Mouse (Mus musculus) liver, embryonic 12.5 days (tissue): ENCODE data around the gene Jak2. TPM values are rescaled to one million over a fixed set of nuclear protein-coding genes. Genes with fewer than 3 reads are reported as not detected.

ENCODE experiments used
- ATAC-seq: fragments of 200-750 bp; cut with Nextera tagmentation; 2 replicates; pipeline ENCODE4 v1.8.0; 2017; ENCODE audit warnings: moderate number of reproducible peaks, mild to moderate bottlenecking, moderate library complexity
- H3K27ac ChIP-seq: fragments of 300-500 bp; sonication (generic); 2 replicates; pipeline ENCODE4 v1.5.1; 2016; ENCODE audit warnings: mild to moderate bottlenecking
- H3K27me3 ChIP-seq: fragments of 300-500 bp; sonication (generic); replicated peaks from 2 replicates; pipeline ENCODE4 v1.6.1; 2016; ENCODE audit warnings: mild to moderate bottlenecking, moderate library complexity
- H3K36me3 ChIP-seq: fragments of 300-500 bp; sonication (generic); 2 replicates; pipeline ENCODE4 v1.6.1; 2016; ENCODE audit warnings: mild to moderate bottlenecking, moderate library complexity
- H3K4me1 ChIP-seq: fragments of 300-500 bp; sonication (generic); 2 replicates; pipeline ENCODE4 v1.6.1; 2016
- H3K4me2 ChIP-seq: fragments of 300-500 bp; sonication (generic); 2 replicates; pipeline ENCODE4 v1.6.1; 2016; ENCODE audit warnings: mild to moderate bottlenecking, moderate library complexity
- H3K4me3 ChIP-seq: fragments of 300-500 bp; sonication (generic); 2 replicates; pipeline ENCODE4 v1.5.1; 2016; ENCODE audit warnings: mild to moderate bottlenecking, moderate library complexity
- H3K9ac ChIP-seq: fragments of 300-500 bp; sonication (generic); 2 replicates; pipeline ENCODE4 v1.6.1; 2016; ENCODE audit warnings: mild to moderate bottlenecking, moderate library complexity
- H3K9me3 ChIP-seq: fragments of 300-500 bp; sonication (generic); replicated peaks from 2 replicates; pipeline ENCODE4 v1.6.1; 2016; ENCODE audit warnings: mild to moderate bottlenecking, moderate library complexity
- WGBS: fragments of 180-500 bp; shearing (Covaris S2); methylation state at CpG from one replicate; pipeline ENCODE4 v1.1.7; 2016; ENCODE audit not compliant: insufficient replicate concordance; 5-methylcytosine and 5-hydroxymethylcytosine counted together
- polyA plus RNA-seq: library from polyadenylated mRNA; unstranded; fragments of >200 nt; fragmentation: Nextera tagmentation; extraction: Ambion mirVana; gene quantifications from 2 replicates; pipeline ENCODE4 v1.2.1, GENCODE M21; 2016

The Jak2 gene
- polyA plus RNA-seq, 1 experiment from 2014 or later: 21.1 TPM

DNA sequence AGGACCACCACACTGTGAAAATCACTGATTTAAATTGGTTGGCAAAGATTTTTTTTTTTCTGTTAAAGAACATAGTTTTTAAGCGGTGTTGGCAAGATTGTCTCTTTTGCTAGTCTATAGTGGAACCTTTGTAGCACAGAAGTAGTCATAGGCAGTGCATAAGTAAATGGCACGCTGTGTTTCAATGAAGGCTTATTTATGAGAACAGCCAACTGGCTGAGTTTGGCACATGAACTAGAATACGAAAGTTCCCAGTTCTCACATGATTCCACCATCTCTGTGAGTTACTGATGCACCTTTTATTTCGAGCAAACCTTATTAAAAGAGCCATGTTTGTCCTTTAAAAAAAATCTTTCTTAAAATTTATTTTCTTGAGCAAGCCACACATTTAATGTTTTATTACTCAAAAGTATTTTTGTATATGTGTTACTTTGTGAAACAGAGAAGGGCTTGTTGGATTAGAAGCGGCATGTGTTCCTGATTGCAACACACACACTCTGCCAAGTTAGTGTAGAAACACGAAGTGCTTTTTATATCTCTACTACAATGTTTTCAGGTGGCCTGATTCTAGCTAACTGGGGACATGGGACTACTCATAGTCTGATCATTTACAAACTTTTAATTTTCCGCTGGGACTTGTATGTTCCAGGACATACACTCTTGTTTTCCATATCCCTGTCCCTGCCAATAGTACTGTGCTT lies 3.8 kb downstream of the Jak2 start:
- peak overlapping the region; percentile 99; the same call in 1 of the 2 replicates for H3K4me3 ChIP-seq
- peaks cover 28% of the 10 kb centered on the region for H3K4me1 ChIP-seq
- no peak for ATAC-seq
- 88% methylated on average over 7 of the region's 7 CpGs for whole genome bisulfite sequencing
- H3K27me3 ChIP-seq: no peaks in the 10 kb centered on the region
- H3K27ac ChIP-seq: no peak overlapping the region
- H3K36me3 ChIP-seq: peaks cover 43% of the 10 kb centered on the region
- H3K4me2 ChIP-seq: peak overlapping the region; percentile 74
- no peaks in the 10 kb centered on the region for H3K9me3 ChIP-seq
- H3K9ac ChIP-seq: peak overlapping the region; percentile 100; the same call in 1 of the 2 replicates

DNA sequence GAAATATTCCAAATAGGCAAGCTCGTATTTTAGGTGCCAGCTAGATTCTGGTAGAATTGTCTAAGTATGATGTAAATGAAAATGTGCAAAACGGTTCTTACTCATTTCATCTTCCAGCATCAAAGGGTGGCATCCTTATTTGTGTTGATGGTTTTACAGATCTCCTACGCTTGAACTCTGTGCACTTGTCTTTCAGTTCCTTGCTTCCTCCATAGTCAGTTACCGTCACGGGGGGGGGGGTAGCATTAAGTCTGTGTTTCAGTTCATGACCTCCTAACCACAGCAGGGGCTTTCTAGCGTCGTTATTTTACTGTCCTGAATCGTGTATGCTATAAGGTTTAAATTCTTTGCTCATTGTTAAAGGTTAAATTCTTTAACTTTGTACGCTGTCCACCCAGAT lies 10.0 kb downstream of the Jak2 start:
- peaks cover 63% of the 10 kb centered on the region for H3K36me3 ChIP-seq
- H3K9ac ChIP-seq: no peak overlapping the region
- no peak for ATAC-seq
- no peaks in the 10 kb centered on the region for H3K9me3 ChIP-seq
- H3K4me1 ChIP-seq: peaks cover 15% of the 10 kb centered on the region
- WGBS: 83% methylated on average over 9 of the region's 9 CpGs
- H3K4me3 ChIP-seq: no peak overlapping the region
- H3K4me2 ChIP-seq: no peak overlapping the region
- no peak overlapping the region for H3K27ac ChIP-seq
- H3K27me3 ChIP-seq: no peaks in the 10 kb centered on the region

DNA sequence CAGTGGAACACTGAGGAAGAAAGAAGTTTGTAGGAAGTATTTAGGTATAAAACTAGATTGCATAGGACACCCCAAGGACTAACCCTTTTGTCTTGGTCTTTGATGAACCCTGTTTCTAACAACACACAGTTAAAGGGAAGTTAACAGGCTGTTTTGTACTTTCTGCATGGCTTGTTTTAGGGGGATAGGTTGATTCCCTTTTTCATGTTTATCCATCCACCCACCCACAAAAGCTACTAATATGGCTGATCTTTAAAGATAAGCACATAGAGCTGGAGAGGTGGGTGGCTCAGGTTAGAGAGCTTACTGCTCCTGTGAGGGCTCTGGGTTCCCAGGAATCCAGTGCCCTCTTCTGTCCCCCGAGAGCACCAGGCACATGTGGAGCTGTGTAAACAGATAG lies 11.9 kb downstream of the Jak2 start:
- Histone ChIP-seq H3K4me2 (no peak overlapping the region), H3K27me3 (no peaks in the 10 kb centered on the region), H3K4me3 (no peak overlapping the region), H3K36me3 (peaks cover 68% of the 10 kb centered on the region), H3K9me3 (no peaks in the 10 kb centered on the region), H3K27ac (no peak overlapping the region), H3K4me1 (peaks cover 21% of the 10 kb centered on the region), H3K9ac (no peak overlapping the region)
- WGBS: 88% methylated on average over 1 of the region's 1 CpGs
- ATAC-seq: no peak

DNA sequence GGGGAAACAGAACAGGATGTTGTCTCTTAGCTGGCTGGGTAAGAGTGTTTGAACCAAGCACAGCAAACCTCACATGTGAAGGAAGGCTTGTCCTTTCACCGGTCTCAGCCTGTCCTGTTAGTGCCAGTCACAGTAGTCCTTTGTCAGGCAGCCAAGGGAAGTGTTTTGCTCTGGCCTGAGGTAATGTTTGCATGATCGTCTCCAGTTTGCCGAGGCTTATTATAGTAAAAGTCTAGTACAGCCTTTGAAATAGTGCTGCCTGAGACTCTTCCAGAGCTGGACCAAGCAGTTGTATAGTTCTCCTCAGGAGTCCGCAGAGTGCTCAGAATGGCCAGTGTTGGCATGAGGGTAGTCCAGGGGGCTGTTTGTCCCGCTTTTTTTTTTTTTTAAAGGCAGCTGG lies 13.9 kb downstream of the Jak2 start:
- H3K9me3 ChIP-seq: no peaks in the 10 kb centered on the region
- no peak overlapping the region for H3K4me2 ChIP-seq
- H3K27me3 ChIP-seq: no peaks in the 10 kb centered on the region
- peaks cover 27% of the 10 kb centered on the region for H3K4me1 ChIP-seq
- WGBS: 82% methylated on average over 5 of the region's 5 CpGs
- H3K27ac ChIP-seq: no peak overlapping the region
- no peak overlapping the region for H3K9ac ChIP-seq
- H3K4me3 ChIP-seq: no peak overlapping the region
- no peak for ATAC-seq
- peaks cover 61% of the 10 kb centered on the region for H3K36me3 ChIP-seq

DNA sequence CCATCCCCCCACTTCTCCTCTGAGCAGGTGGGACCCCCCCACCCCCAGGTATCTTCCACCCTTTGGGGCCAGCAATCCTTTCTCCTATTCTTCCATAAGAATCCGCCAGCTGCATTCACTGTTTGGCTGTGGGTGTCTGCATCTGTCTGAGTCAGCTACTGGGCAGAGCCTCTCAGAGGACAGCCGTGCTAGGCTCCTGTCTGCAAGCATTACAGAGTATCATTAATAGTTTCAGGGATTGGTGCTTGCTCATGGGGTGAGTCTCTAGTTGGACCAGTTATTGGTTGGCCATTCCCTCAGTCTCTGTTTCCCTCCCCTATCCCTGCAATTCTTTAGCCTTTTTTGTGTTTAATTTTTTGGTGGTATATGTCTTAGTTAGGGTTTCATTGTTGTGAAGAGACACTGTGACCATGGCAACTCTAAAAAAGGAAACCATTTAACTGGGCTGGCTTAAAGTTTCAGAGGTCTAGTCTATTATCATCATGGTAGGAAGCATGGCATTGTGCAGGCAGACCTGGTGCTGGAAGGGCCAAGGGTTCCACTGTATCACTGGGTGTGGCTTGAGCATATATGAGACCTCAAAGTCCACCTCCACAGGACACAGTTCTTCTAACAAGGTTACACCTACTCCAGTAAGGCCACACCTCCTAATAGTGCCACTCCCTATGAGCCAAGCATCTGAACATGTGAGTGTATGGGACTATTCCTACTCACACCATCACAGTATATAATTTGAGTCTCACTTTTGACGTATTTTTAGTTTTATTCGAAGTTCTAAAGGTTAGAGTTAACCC lies 15.6 kb downstream of the Jak2 start:
- peaks cover 64% of the 10 kb centered on the region for H3K36me3 ChIP-seq
- H3K4me3 ChIP-seq: no peak overlapping the region
- WGBS: 88% methylated on average over 4 of the region's 4 CpGs
- H3K9me3 ChIP-seq: no peaks in the 10 kb centered on the region
- no peak overlapping the region for H3K4me2 ChIP-seq
- ATAC-seq: peak; percentile 66; the same call in 1 of the 2 replicates
- H3K27me3 ChIP-seq: no peaks in the 10 kb centered on the region
- no peak overlapping the region for H3K27ac ChIP-seq
- H3K4me1 ChIP-seq: peaks cover 38% of the 10 kb centered on the region
- no peak overlapping the region for H3K9ac ChIP-seq

DNA sequence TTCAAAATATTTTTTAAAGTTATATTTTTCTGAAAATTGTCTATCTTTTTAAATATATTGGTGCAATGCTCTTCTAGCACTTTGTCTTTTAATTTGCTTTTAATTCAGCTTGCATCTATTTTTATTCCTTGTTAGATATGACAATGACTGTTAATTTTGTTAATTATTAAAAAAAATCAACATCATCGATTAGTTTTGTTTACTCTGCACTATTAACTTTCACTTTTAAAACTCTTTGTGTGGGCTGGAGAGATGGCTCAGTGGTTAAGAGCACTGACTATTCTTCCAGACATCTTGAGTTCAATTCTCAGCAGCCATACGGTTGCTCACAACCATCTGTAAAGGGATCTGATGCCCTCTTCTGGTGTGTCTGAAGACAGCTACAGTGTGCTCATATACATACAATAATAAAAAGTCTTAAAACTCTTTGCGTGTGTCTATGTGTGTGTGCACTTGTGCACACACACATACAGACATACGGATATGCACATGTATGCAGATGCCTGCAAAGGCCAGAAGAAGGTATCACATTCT lies 17.2 kb downstream of the Jak2 start:
- no peak overlapping the region for H3K4me3 ChIP-seq
- 90% methylated on average over 4 of the region's 4 CpGs for WGBS
- H3K4me1 ChIP-seq: peaks cover 31% of the 10 kb centered on the region
- H3K9me3 ChIP-seq: no peaks in the 10 kb centered on the region
- H3K4me2 ChIP-seq: no peak overlapping the region
- peaks cover 62% of the 10 kb centered on the region for H3K36me3 ChIP-seq
- no peaks in the 10 kb centered on the region for H3K27me3 ChIP-seq
- ATAC-seq: no peak
- H3K27ac ChIP-seq: no peak overlapping the region
- H3K9ac ChIP-seq: no peak overlapping the region

DNA sequence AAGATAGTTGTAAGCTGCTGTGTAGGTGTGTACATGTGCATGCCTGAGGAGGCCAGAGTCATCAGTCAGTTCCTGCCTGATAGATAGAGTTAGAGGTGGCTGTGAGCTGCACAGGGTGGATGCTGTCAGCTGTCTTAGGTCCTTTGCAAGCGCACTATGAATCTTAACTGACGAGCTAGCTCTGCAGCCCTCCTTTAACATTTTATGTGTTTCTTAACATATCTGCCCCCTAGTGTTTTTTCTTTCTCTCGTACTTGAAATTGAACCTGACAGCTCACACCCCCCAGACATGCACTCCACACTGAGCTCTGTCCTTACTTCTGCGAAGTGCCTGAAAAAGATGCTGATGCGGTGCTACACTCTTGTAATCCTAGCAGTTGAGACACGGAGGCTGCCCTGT lies 18.6 kb downstream of the Jak2 start:
- no peak overlapping the region for H3K27ac ChIP-seq
- 67% methylated on average over 6 of the region's 6 CpGs for WGBS
- no peak for ATAC-seq

DNA sequence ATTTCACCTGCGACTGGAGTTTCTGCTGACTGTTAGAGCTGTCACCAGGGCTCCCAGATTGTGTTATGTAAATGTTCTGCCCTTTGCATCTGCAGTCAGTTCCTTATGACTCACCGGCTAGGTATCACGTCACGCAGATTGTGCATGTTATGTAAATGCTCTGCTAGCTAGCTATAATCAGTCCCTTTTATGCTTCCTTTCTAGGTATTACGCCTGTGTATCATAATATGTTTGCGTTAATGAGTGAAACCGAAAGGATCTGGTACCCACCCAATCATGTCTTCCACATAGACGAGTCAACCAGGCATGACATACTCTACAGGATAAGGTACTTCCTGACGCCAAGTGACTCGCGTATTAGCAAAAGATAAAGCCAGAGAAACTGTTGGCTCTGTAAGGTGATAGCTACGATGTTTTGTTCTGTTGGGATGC lies 19.5 kb downstream of the Jak2 start:
- WGBS: 45% methylated on average over 12 of the region's 12 CpGs
- no peak for ATAC-seq
- Histone ChIP-seq H3K4me2 (0 out of 2 replicates have a peak overlapping the region, but pooled peaks have one; percentile 22), H3K27me3 (no peaks in the 10 kb centered on the region), H3K36me3 (peaks cover 64% of the 10 kb centered on the region), H3K9ac (no peak overlapping the region), H3K4me3 (no peak overlapping the region), H3K27ac (no peak overlapping the region), H3K4me1 (peaks cover 31% of the 10 kb centered on the region), H3K9me3 (no peaks in the 10 kb centered on the region)

More for the DNA sequence above, 18.6 kb downstream of the Jak2 start:
- Histone ChIP-seq H3K9me3 (no peaks in the 10 kb centered on the region), H3K4me2 (no peak overlapping the region), H3K4me3 (no peak overlapping the region), H3K9ac (no peak overlapping the region), H3K36me3 (peaks cover 64% of the 10 kb centered on the region), H3K4me1 (peaks cover 31% of the 10 kb centered on the region), H3K27me3 (no peaks in the 10 kb centered on the region)

DNA sequence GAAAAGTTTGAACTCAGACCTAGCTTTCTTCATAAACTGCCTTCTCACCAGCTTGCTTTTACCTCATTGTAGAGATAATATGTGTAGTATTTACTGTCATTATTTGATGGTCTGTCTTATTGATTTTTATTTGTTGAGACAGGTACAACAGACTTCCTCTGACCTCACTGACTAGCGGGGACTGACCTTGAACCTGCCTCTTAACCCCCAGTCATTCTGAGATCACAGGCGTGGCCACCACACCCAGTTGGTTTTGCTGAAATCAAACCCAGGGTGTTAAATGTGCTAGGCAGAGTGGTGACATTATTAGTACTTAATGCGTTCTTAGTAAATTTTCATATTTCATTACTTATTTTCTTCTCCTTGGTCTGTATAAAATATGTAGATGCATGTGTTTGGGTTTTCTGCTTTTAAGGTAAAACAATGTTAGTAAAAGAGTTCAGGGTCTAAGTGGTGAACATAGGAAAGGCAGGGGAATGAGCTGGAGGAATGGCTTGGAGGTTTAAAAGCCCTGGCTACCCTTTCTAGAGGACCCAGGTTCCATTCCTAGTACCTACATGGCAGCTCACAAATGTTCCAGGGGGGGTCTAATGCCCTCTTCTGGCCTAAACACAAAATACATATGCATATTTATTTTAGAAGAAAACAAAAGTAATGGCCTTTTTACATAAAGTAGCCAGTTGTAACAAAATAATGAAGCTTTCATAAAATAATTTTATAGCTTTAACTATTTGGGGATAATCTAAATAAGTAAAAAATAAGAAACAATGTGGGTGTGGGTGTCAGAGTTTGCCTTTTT lies 20.6 kb downstream of the Jak2 start:
- ATAC-seq: no peak
- H3K36me3 ChIP-seq: peaks cover 70% of the 10 kb centered on the region

DNA sequence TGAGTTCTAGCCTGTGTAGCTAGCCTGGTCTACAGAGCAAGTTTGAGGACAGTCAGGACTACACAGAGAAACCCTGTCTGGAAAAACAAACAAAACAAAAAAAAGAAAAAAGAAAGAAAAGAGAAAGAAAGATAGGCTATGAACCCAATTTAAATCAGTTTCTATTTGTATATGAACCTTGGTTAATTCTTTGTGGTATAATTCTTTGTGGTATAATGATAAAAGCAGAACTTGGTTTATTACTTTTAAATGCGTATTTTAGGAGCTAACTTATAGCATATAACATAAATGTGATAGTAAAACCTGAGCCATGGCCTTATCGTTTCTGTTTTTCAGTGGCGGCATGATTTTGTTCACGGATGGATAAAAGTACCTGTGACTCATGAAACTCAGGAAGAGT lies 24.8 kb downstream of the Jak2 start:
- Histone ChIP-seq H3K9me3 (no peaks in the 10 kb centered on the region), H3K9ac (no peak overlapping the region), H3K27me3 (no peaks in the 10 kb centered on the region), H3K4me3 (no peak overlapping the region), H3K4me1 (peaks cover 7% of the 10 kb centered on the region), H3K4me2 (no peak overlapping the region), H3K36me3 (peaks cover 87% of the 10 kb centered on the region), H3K27ac (no peak overlapping the region)
- ATAC-seq: no peak
- whole genome bisulfite sequencing: 97% methylated on average over 4 of the region's 4 CpGs

More for the DNA sequence above, 20.6 kb downstream of the Jak2 start:
- Histone ChIP-seq H3K9me3 (no peaks in the 10 kb centered on the region), H3K27me3 (no peaks in the 10 kb centered on the region), H3K4me1 (peaks cover 27% of the 10 kb centered on the region), H3K4me3 (no peak overlapping the region), H3K9ac (no peak overlapping the region), H3K27ac (no peak overlapping the region), H3K4me2 (no peak overlapping the region)
- WGBS: 75% methylated on average over 3 of the region's 3 CpGs

DNA sequence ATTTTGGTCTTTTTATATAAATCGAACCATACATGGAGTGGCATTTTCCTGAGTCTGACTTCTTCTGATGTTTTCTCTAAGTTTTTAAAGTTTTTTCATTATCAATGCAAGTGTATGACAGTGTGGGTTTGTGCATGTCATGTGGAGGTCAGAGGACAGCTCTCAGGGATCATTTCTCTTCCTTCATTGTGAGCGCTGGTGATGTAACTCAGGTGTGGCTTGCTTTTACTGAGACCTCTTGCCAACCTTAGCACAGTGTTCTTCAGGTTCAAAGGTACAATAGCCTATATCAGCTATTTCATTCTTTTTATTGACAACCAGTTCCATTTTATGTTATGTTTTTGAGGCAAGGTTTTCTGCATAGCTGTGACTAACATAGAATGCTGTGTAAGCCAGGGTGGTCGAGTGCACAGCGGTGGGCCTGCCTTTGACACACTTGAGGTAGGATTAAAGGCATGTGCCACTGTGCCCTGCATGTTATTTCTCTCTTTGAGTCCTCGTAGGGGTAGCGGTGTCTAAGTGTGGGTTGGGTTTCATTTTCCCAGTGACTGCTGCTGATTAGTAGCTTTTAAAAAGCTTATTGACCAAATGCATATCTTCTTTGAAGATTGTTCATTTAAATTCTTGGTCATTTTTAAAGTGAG lies 27.4 kb downstream of the Jak2 start:
- no peak overlapping the region for H3K4me3 ChIP-seq
- no peaks in the 10 kb centered on the region for H3K4me1 ChIP-seq
- no peak overlapping the region for H3K4me2 ChIP-seq
- no peaks in the 10 kb centered on the region for H3K9me3 ChIP-seq
- H3K36me3 ChIP-seq: peaks cover 83% of the 10 kb centered on the region
- ATAC-seq: no peak
- H3K27ac ChIP-seq: no peak overlapping the region
- WGBS: 88% methylated on average over 6 of the region's 6 CpGs
- no peaks in the 10 kb centered on the region for H3K27me3 ChIP-seq
- H3K9ac ChIP-seq: no peak overlapping the region
